Mouse (Mus musculus) adipocyte (in vitro differentiated cells): Measurements from ENCODE around the gene Naa80.
A peak's percentile ranks its signal among the peaks of the same experiment; 100 is the strongest.

Source experiments
- DNase-seq: peaks from one replicate; pipeline ENCODE4 v3.0.0-alpha.2; 2016; ENCODE audit warnings: low spot score

The Naa80 gene

DNA sequence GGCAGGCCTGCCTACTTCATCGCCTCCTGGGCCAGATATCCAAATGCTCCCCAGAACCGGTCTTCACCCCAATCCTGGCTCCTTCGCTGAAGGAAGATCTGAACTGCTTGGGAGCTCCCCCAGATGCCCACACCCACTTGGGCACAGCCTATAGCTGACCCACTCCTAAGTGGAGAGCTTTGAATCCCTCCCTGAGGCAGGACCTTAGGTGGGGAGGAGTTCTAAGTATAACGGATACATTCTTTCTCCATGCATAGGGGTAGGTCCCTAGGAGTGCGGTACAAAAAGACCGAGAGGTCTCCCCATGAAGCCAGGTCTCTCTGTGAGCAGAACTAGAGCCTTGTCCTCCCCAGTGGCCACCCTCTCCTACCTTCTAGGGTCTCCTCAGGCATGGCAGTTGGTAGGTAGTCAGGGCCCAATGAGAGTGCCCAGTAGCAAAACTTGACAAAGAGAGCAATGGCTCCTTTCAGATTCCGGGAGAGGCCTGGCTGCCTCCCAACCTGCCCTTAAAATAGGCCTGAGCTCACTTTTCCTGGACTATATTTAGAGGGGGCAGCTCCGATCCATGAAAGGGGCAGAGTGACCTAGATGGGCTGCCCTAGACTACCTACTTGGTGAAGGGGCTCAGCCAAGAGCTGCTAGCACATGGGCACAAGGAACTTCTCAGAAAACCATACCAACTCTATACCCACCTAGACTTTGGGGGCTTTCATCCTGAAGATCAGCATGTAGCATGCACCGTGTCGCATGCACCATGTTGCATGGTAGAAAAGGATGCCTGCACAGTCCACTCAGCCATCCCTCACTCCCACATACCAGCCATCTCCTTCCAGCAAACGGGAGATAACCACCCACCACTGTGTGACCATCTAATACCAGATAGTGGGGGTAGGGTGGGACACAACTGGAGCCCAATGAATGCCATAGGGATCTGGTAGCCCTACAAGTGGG lies 18.2 kb downstream of the Naa80 start:
- DNase-seq = no peak

DNA sequence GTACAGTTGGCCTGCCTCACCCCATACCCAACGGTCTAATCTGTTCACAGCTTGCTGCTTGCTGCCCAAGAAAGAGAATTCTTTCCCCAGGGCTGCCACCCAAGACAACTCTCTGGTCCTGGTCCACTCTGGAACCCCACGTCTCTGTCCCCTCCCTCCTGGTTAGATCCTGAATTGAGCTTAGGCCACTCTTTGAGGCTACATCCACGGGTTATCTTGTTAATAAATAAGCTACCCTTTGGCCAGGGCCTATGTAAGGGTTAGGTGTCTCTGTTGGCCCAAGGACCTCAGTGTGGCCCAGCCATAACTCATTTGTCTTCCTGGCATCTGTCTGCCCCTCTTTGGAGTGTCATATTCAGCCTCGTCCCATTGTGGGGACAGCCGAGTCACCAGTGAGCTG lies 19.7 kb downstream of the Naa80 start:
- no peak for DNase-seq

DNA sequence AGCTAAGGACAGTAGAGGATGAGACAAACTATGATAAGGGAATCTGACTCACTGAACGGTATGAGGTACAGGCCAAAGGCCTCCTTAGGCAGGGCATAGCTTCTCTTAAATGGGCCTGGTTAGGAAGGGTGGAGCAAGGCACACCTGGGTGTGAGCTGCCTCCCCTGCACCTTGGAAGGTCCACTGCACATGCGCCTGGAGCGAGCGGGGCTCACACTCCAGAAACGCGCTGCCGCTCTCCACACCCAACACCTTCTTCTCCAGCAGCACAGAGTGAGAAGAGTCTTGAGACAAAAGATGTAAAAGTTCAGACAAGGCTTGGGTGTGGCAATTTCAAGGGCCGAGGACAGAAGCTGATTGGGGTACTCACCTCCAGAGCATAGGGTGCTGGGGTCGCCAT lies 20.7 kb downstream of the Naa80 start:
- DNase-seq = no peak

DNA sequence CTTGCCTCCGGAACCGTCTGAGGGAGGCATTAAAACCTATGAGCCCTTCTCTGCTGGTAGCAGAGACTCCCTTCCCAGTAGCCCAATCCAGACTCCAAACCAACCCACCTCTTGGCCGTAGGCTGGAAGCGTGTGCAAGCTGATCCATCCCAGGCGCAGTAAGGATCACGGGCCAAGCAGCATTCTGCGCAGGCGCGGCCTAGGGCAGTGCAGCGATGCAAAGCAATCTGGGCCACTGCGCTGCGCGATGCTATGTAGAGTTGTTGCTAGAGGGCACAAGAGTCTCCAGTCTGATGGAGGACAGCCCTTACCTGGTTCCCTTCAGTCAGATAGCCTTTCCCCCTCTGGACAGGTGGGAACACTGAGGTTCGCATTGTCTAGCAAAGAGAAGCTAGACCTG lies 21.2 kb downstream of the Naa80 start:
- no peak for DNase-seq

DNA sequence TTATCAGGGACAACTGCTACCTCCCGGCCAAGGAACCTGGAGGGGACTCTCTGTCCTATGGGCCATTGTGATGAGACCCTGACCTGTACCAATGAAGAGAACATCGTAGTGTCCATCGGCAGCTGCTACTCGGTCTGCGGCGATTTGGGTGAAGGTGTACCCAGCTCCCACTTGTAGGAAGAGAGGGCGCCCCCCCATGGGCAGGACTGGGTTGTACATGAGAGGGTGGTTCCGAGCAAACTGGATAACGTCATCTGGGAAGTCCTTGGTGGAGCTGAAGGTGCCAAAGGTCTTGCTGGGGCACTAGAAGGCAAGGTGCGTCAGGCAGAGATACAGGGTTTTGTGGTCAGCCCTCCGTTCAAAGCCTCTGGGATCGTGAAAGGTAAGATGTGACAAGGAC lies 22.1 kb downstream of the Naa80 start:
- no peak for DNase-seq

DNA sequence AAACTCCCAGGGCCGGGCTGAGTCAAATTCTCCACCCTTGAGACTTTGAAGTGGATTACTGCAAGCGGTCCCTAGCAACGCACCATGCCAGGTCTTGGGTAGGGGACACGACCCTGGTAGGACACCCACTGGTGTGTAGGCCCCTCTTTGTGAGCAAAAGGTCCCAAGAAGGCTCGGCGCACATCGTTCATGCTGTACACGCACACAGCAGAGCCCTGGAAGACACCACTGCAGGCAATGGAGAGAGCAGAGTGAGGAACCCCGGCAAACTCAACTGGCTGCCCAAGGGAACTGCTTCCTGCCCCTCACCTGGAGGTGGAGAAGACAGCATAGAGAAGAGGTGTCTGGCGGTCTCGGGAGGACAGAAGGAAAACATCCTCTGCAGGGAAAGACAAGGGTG lies 22.6 kb downstream of the Naa80 start:
- no peak for DNase-seq

DNA sequence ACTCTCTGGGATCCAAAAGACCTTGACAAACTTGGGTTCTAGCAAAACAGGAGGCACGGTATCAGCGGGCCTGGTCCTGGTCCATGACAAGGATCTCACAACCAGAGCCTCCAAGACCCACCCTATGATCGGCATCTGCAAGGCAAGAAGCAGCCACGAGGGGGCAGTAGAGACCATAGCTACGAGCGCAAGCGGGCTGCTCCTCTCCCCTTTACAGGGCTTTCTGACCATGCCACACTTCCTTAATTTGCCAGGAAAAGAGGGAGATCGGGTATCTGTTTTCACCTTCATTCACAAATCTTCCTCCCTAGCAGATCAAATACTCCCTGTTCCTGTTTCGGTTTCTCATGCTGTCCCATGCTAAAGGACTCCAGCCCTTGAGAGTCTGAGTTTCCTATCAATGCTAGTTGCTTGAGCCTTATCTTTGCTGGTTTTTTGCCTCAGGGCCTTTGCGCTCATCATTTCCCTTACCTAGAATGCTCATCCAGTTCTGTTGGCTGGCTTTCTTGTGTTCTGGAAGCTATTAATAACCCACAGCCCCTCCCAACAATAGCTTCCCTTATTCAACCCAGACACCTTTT lies 23.5 kb downstream of the Naa80 start:
- DNase-seq = peak; percentile 87

DNA sequence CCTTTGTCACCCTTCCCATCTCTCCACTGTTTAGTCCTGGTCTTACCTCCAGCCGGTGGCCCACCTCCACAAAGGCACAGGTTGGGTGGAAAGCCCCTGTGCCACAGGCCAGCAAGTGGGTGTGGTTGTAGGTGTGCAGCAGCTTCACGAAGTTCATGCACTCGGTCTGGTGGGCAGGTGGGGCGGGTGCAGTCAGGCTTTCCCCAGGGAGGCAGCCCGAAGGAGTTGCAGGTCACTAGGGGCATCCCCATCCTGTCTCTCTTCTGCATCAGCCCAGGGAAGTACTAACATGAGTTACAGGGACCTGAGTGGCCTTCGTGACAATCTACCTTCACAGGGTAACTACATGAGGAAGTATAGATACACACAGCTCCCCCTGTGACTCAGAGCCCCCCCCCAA lies 24.6 kb downstream of the Naa80 start:
- DNase-seq = no peak

DNA sequence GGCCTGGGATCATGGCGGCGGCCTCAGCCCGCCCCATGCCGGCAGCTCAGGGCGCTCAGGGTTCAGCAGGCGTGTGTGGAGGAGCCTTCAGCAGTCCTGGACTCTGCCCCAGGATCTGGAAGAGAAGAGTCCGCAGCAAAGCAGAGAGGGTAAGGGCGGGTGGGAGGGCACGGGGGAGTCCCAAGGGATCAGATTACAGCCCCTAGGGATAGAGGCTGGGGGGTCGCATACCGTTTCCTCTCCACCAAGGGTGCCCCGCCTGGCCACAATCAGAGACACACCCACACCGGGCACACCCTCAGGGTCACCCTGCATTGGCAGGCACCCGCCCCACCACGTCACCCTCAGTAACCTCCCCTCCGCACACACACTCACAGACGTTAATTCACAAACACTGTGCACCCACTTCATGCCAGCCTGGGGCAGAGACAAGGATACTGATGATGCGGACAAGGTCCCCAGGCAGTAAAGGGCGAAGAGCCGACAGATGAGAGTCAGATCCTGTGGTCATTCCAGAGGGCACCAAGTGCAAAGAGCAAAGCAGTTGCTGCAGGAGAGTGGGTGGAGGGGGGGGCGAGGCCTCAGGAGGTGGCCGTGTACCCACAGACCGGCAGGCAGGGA lies 26.5 kb downstream of the Naa80 start:
- no peak for DNase-seq

DNA sequence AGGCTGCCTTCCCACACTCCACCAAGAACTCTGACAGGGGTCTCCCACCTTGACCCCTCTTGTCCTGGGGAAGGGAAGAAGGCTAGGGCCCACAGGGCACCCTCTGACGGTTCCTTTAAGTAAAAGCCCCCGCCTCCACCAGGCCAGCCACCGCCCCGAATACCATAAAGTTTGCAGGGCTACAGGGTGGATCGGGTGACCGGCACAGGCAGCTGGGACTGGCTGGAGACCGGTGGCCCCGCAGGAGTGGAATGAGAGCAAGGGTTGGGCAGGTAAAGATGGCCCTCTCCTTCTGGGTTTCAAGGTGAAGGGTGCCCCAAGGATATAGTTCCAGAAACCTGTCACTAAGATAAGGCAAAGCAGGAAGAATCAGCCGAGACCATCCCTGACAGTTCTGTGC lies 27.9 kb downstream of the Naa80 start:
- DNase-seq = no peak

DNA sequence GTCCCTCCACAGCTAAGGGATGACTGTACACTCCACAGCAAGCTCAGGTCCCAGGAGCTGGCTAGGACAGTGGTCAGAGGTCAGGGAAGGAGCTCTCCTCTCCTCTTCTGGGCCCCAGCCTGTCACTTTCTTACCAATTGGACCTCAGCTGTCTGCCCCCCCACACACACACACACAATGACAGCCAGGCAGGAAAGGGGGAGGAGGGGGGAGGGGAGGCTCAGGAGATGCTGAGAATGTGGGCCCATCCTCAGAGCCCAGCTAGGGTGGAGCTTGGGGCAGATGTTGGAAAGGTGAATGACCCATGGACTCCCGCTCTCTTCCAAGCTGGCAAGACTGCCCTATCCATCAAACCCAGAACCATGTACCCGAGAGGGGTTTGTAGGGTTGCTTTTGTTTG lies 28.3 kb downstream of the Naa80 start:
- no peak for DNase-seq

DNA sequence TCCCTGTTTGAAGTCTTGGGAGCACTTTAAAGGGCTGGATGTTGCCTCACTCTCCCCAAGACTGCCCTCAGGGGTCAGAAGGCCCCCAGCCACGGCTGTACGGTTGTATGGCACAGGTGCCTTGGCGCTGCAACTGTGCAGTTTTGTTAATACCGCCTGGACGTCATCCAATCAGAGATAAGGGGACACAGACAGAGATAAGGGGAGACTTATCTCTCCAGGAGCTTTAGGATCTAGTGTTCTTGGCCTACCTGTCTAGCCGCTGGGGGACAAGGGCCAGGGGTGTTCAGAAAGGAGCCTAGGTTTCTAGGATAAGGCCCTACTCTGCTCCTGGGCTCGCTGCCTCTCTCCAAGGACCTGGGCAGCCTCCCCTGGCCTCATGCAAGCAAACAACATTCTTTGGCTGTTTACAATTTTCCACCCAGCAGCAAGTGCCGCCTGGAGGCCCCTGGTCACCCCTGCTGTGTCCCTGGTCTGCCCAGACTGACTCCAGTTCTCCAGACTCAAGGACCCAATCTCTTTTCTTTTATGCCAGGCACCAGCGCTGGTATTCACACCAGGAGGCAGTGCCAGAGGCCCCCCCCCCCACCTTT lies 29.1 kb downstream of the Naa80 start:
- no peak for DNase-seq

DNA sequence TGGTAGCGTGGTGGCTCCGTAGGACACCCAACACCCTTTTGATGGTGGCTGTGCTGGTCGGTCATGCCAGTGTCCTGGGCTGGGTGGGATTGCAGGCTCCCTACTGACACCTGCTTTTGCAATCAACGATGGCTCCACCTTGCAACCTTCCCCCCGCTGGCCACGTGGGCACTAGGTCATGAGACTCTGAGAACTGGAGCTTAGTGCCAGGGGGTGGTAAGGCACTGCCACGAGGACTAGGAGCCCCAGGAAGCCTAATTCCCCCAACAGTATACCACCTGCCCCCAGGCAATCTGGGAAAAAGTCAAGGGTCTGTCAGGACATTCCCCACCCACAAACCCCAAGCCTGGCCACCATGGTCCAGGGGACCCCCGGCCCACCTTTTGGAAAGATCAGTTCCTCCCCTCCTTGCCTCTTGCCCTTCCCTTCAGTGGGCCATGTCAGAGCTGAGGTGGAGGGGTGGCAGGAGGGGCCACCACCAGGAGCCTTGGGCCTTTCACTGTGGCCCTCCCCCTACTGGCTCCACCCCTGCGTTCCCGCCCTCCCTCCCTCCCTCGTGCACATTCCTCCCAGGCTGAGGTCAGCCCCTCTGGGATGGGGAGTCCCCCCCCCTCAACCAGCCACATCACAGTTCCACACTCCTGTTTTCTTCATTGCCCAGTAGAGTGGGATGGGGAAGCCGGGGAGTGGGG lies 30.2 kb downstream of the Naa80 start, which contains the start of gene Sema3b:
Sema3b (minus strand) TSS at position 489 of the 692 bp plus-strand sequence.
- no peak for DNase-seq

DNA sequence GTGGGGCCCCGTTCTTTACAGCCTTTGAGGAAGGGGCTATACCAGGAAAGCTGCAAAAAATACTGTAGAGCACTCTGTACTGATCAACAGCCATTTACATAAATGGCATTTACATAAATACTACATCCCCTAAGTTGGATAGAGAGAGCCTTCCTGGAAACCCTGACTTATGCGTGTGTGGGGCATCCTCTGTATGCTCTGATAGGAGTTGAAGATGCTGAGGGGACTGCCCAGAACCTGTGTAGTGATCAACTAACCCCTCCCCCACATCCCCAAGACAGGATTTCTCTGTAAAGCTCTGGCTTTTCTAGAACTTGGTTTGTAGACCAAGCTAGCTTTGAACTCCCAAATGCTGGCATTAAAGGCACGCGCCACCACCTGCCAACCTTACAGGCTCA lies 30.7 kb downstream of the Naa80 start:
- no peak for DNase-seq

DNA sequence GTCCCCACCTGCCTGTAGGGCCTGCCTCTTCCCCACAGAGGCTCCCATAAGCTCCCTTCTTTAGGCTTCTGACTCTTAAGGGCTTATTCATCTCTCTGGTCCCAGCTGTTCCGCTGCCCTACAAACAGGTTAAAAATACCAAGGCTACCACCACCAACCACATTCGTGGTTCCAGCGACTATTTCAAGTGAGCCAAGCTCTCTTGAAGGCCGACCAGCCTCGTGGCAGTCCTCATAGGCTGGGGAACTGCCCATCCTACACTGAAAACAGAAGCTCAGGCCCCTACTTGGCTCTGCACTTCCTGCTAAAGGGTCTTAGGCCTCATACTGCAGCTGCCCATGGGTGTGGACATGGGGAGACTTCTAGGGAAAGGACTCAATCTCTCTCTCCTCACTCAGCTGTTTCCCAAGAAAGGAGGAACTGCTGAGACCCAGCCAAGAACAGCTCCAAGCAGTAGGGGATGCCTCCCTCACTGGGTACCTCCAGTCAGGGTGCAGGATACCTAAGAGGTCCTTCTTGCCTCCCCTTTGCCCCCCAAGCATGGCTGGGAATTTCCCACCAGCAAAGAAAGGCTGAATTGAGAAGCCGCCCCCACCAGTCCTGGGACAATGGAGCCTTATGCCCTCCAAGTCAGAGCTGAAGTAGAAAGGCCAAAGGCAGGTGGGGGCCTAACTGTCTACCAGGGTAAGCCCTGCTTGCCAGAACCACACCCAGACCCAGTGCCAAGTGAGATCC lies 32.9 kb downstream of the Naa80 start:
- no peak for DNase-seq

DNA sequence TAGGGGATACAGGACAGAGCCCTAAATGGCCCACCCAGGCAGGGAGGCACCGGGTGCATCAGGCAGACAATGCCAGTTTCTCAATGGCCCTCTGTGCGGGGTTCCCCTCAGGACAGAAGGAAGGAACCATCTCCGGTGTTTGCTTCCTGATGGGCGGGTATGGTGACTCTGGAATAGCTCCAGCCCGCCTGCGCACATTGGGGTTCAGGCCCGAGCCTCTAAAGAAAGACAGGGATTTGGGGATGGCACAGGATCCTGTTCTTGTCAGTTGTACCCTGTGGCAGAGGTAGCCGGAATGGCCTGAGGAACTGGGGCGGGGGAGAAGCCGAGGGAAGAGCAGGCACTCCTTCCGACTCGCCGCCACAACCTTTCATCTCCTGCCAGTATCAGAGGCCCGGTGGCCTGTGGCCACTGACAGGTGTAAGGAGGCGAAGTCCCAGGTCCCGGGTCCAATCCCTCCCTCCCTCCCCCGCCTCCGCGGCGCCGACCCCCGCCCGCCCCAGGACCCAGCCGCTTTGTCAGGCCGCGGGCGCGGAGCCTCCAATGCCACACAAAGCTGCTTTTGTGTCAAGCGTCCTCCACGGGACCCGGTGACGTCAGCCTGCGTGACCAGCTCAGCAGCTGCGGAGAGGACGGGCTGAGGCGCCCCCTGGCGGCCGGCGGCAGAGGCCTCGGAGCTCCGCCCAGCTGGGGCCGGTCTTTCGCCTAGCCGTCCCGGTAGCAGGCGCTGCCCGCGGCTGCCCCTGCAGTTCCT lies 33.7 kb downstream of the Naa80 start:
- peak; percentile 94 for DNase-seq

DNA sequence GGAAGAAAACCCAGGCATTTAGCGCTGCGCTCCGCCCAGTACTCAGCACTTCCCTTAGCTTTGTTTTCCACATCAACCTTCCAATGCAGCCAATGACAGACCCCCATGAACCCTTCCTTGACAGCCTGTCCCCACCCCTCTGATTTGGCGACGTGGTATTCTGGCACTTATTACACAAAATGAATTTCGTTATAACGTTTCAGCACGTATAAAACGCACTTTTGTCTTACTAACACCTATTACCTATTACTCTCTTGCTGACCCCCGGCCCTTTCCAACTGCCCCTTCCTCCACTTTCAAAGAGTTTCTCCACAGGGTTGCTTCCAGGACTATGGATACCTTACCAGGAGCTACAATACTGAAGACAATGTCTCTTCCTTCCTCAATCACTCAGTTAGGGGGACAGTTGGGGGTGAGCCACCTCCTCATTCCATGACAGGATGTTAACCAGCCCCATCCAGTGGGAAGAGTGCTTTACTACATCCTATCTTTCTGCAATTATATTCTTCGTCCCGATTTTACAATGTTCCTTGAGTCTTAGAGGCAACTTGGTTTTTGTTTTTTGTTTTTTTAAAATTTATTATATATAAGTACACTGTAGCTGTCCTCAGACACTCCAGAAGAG lies 34.4 kb downstream of the Naa80 start:
- DNase-seq = no peak

DNA sequence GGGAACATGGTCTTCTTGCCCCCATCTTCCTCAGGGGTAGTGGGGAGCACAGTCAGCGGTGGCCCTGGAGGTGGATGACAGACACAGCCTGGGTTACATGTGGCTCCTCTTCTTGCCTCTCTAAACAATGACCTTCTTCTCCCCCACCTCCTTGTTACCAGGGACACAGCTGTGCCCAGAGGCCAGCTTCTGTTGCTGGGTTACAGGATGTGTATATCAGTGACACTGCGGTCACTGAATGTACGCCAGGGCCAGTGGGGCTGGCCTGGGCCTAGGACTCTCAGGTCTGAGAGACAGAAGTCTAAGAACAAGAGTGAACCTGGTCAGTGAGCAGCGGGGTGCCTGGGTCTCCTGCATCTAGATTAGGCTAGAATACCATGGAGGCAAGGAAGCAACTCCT lies 36.3 kb downstream of the Naa80 start:
- DNase-seq = no peak

DNA sequence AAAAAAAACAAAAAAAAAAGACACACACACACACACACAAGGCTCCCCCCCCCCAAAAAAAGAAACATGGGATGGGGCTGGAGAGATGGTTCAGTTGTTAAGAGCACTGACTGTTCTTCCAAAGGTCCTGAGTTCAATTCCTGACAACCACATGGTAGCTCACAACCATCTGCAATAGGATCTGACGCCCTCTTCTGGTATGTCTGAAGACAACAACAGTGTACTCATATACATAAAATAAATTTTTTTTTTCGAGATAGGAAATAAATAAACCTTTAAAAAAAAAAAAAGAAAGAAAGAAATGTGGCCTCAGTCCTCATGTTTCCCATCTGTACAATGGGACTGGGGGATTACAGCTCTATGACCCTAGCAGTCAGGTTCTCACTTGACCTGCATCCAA lies 38.8 kb downstream of the Naa80 start:
- no peak for DNase-seq

DNA sequence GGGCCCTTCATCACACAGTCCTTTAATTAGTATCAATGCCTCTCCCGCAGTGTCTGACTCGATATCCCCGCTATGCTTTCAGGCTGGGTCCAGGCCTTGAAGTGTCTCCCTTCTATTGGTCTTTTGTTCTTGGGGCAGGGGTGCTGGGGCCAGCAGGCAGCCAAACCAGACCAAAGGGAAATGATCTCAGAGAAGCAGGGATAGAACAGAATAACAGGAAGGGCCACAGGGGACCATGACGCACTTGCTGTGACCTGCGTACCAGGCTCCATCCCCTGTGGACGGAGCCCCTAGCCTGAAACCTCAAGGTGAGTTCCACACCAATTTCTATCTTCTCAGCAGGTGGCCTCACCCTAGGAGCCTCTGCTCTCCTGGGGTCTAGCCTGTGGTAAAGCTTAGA lies 39.4 kb downstream of the Naa80 start:
- no peak for DNase-seq
